Mouse (Mus musculus) liver, adult 2 months (tissue): ENCODE data around the gene Phf19.

Experiments
- CTCF ChIP-seq: fragments of 200-500 bp; IDR thresholded peaks from 2 replicates; pipeline ENCODE4 v1.5.1; 2011; ENCODE audit warnings: low read depth, low read length, control low read depth
- POLR2A ChIP-seq: fragments of 200-500 bp; IDR thresholded peaks from 2 replicates; pipeline ENCODE4 v1.6.1; 2011; ENCODE audit warnings: low read length, control low read depth; ENCODE audit not compliant: insufficient read depth; ENCODE audit errors: extremely low read depth

GRCm38 (mm10) chr2:34914823-34915082, 927 bp upstream of the Phf19 start:
- TF ChIP-seq POLR2A (no peak), CTCF (no peak)
